Mouse (Mus musculus) megakaryocyte-erythroid progenitor cell, adult 5-6 weeks (primary cell): ENCODE results near the gene Plekhd1. TPM values are rescaled to one million over a fixed set of nuclear protein-coding genes. Genes with fewer than 3 reads are reported as not detected.

Experiments
- ATAC-seq: replicated peaks from 2 replicates; pipeline ENCODE4 v1.8.0; 2016; ENCODE audit warnings: mild to moderate bottlenecking, inconsistent platforms; ENCODE audit not compliant: severe bottlenecking, poor library complexity, low FRiP score, low TSS enrichment
- total RNA-seq, 2 experiments: library from RNA; stranded (forward) in 1 of 2; stranded (reverse) in 1 of 2; fragments of 200-1000, 215-1000 nt in 1 of 2; fragments of >200 nt in 1 of 2; fragmentation: Nextera tagmentation in 1 of 2; gene quantifications; 2 replicates each; pipeline ENCODE4 v1.2.3; 2014 to 2017

The Plekhd1 gene
- total RNA-seq, 2 experiments from 2014 or later: not detected

DNA sequence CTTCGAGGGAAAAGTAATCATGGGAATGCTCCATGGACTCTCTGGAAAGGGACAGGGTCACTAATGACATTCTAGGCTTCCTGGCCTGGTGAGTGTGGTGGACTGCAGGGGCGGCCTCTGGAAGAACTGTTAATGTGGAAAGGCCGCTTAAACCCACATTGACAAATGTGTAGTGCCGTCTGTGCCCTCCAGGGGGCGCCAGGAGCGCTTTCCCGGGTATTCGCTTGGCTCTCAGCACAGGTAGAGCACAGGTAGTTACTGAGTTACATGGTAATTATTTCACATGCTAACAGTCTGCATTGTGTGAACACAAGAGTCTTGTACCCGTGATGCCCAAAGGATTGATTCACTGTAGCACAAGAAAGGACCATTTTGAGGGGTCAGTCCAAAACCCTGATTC lies 47.1 kb downstream of the Plekhd1 start:
- 0 out of 2 replicates have a peak, but pooled peaks have one; percentile 43 for ATAC-seq

DNA sequence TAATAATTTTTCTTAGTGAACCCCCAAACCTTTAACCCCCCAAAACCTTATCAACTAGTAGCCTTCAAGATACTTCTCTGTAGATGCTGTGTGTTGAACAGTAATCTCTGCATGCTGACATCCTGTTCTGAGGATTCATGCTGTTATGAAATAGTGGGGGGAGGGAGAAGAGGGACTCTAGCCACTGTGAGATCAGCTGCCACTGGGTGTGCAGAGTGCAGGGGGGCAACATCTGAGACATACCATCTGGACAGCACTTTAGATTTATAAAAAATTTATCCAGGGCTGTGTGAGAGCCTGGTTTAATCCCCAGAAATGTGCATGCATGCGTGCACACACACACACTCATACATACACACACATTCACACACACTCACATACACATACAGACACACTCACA lies 52.2 kb downstream of the Plekhd1 start:
- no peak for ATAC-seq

DNA sequence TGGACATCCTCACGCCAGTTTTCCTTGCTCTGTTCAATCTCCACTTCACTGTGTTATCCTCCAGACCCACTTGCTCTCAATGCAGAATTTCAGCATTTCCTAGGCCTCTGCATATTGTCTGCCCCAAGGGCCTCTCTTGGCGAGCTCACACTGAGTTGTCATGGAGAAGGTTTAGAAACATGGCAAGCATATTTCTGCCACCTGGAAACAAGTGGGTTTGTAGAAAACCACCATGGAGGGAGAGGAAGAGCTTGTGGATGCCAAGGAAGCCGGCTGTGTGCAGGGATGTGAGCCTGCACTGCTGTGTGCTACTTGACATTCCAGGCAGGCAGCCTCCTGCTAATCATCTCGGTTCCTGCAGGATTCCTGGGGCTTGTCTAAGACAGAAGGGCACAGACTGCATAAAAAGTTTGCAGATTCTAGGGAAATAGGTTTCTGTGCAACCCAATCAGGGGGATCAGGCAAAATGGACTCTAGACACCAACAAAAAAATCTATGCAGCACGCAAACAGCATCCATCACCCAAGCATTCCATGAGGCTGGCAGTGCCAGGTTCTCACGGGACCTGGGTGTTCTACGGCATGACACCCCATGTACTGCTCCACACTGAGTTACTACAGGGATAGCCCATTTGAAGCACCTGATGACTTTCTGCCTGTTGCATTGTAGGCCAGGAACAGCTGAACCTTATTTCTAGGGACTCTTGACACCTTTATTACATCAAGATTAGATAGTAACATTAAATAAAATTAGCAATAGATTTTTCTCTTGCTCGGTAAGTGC lies 53.8 kb downstream of the Plekhd1 start:
- ATAC-seq: no peak

DNA sequence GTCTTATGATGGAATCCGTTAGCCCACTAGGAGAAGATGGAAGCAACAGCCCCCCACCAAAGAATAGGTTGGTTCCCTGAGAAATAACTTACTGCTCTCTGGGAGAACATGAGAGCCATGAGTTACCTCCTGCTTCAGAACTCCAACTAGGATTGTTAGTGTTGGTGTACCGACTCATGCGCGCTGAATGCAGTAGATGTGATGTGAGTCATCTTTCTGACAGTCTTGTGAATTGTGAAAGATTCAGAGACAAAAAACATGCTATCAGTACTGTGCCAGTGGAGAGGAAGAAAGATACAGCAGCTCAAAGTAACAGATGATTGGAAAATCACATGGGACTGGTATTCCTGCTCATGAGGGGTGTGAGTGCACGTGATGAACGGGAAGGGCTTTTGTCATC lies 59.2 kb downstream of the Plekhd1 start:
- no peak for ATAC-seq

DNA sequence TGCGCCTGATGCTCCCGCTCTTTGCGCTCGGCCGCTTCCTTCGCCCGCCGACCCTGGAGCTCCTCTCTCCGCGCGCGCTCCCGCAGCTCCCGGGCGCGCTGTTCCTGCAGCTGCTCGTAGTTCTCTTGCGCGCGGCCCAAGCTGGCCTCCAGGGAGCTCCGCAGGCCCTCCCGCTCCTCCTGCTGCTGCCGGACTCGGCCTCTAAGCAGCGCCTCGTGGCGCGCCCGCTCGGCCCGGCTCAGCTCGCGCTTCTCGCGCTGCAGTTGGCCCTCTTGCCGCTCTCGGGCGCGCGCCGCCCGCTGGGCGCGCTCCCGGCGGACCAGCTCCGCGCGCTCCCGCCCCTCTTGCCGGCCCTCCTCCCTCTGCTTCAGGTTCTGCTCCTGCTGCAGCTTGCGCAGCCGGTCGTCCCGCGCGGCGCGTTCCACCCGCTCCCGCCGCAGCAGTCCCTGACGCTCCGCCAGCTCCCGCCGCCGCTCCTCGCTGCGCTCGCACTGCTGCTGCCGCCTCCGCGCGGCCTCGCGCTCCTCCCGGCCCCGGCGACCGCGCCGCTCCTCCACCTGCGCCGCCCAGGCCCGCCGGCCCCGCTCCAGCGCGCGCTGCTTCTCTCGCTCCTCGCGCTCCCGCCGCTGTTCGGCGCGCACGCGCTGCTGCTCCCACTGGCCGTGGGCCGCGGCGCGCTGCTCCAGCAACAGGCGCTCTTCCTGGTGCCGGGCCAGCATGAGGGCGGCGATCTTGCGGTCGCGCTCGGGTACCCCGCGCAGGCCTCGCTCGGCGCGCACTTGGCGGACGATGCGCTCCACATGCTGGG lies 65.6 kb downstream of the Plekhd1 start:
- no peak for ATAC-seq

DNA sequence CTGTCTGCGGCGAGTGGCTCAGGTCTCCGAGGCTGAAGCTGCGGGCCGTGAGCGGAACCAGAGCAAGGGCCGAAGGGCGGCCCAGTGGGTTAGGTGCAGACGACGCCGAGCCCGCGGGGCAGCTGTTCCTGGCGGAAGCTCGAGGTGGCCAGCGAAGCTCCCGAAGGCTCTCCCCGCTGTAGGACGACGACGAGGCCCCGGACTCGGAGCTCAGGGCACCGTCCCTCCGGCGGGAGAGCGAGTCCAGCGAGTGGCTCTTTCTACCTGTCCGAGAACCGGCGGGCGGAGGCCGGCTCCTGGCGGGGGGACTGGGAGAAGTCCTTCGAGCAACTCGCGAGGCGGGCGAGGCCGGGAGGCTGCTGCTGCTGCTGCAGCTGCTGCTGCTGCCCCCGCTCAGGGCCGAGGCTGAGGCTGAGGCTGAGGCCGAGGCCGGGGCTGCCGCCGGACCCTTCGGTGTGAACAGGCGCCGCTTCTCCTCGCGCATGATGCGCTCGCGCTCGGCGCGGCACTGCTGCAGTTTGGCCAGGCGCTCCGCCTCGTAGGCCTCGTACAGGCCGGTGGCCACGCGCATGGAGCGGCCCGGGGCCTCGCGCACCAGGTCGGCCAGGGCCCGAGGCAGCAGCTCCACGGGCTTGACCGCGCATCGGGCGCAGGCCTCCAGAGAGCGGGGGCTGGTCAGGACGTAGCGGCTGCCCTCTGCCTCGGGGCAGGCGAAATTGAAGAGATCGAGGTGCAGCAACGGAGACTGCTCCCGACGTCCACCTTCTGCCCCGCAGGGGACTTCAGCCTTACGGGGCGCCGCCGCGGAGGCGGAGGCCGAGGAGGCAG lies 66.4 kb downstream of the Plekhd1 start:
- ATAC-seq: no peak

DNA sequence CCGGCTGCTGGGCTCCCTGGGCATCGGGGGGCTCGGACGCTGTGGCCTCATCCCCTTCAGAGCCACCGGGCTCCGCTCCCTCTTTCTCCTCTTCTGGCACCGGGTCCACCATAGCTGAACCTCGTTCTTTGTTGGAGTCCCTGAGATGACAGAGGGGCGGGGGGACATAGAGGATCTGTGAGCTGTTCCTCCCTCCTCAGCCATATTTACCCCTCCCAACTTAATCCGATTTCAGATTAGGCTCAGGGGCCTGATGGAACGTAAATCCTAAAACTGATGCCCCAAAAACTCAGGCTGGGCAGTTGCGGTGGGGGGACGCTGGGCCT lies 67.0 kb downstream of the Plekhd1 start:
- no peak for ATAC-seq

DNA sequence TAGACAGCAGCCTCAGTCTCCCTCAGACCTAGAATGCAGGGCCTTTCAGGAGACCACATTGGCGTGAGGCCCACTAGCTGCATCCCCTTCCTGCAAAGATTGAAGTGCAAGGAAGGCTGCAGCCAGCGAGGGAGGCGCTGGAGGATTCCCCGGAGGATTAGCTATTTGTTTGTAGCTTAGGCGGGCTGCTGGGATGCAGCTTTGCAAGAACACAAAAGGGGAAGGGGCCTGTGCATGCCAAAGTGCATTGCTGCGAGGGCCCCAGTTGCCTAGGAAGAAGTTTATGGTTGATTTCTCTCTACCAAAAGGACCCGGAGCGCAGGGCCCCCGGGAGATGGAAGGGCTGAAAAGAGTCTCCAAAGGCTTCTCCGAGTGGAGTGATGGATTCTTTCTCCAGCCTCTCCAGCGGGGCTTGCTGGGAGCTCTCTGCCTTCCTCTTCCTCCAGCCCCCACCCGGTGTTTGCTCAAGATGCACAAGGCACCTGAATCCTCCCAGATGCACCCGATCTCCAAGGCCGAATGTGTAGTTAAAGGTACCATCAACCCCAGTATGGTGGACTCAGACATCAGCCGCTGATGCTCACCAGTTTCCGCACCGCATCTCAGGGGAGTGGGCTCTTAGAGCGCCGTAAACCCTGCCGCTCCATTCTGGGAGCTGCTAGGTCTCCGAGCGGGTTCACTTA lies 67.5 kb downstream of the Plekhd1 start:
- ATAC-seq: no peak

DNA sequence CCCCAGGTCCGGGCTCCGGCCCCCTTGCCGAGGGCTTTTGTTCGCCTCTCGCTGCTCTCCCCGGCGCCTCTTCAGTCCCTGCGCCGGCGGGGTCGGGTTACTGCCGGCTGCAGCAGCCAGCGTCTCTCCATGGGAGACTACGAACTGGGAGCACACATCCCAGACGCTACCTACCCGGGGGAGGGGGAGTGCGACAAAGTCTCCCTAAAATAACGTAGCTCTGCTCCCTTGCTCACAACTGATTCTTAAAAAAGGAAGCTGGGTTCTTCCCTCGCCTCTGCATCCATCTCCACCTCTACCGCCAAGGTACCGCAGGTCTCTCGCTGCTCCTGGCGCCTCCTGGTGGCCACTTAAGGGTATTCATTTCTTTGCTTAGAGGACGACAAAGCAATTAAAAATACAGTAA lies 68.0 kb downstream of the Plekhd1 start, which contains the start of gene Ccdc177:
TSS of gene Ccdc177 (minus strand) at position 292 of the 406 bp plus-strand sequence.
- peak; percentile 86 for ATAC-seq

DNA sequence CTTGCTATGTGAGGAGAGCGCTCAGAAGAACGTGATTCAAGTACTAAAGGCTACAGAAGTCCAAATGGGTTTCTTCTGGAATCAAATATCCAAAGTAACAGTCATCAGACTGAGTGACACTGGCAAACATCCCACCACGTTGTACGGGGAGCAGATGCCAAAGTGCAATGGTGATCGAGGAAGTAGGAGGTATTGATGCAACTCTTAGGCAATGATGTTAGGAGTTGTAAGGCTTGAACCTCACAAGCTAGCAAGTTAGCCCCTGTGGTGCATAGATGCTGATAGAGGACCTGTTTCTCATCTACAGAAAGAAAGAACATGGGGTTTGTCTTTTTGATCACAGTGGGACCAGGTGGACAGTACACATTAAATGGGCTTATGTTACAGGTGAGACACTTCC lies 70.6 kb downstream of the Plekhd1 start:
- no peak for ATAC-seq

DNA sequence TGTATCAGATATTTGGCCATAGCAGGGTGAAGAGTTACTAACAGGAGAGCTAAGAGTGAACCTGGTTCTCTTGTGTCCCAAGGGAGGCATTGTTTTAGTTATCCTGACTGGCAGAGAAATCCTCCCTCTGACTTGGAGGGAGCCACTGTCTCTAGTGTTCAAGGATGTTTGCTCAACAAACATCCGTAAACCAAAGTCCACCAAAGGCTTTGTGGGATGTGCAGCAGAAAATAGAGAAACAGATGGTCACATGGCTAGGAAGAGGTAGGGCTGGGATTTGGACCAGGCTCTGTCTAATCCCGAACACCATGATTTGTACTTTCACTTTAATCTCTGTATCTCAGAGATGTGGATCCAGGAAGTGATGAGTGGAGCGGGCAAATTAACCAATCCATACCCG lies 71.7 kb downstream of the Plekhd1 start:
- no peak for ATAC-seq

DNA sequence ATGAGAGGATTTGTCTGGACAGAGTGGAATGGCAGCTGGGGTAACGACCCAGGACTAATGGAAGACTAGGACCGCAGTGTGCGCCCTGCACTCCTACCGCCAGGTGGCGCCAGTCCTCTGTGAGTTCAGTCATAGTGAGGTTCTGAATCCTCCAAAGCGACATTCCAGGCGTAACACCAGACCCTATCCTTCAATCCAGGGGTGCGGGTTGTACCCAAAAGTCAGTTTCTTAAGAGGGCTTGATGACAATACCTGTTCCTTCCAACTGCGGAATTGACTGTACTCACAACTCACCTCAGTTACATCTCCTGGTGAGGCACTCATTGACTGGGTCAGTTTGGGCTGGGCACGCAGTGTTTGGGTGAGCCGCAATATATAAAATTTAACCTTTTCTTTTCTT lies 77.3 kb downstream of the Plekhd1 start:
- ATAC-seq: peak; percentile 83

Other genes with a start within 250 kb of the Plekhd1 start
- gene Exd2, start 229.5 kb upstream of the Plekhd1 start, total RNA-seq (2014; fragmentation: Nextera tagmentation): 22.3 and 33.2 TPM in 2 replicates
- 11.0 and 13.7 TPM in 2 replicates for gene Exd2, start 229.5 kb upstream of the Plekhd1 start, total RNA-seq (2017)
- gene Galnt16, start 174.3 kb upstream of the Plekhd1 start, total RNA-seq (2014; fragmentation: Nextera tagmentation): not detected in 2 replicates
- gene Galnt16, start 174.3 kb upstream of the Plekhd1 start, total RNA-seq (2017): not detected in 2 replicates
- gene Slc39a9, start 48.7 kb upstream of the Plekhd1 start, total RNA-seq (2014; fragmentation: Nextera tagmentation): 19.6 and 28.4 TPM in 2 replicates
- gene Slc39a9, start 48.7 kb upstream of the Plekhd1 start, total RNA-seq (2017): 12.7 and 17.5 TPM in 2 replicates
- 140 and 158 TPM in 2 replicates for gene Erh, start 48.2 kb upstream of the Plekhd1 start, total RNA-seq (2014; fragmentation: Nextera tagmentation)
- gene Erh, start 48.2 kb upstream of the Plekhd1 start, total RNA-seq (2017): 103 and 142 TPM in 2 replicates
- gene Ccdc177, start 68.1 kb downstream of the Plekhd1 start, total RNA-seq (2014; fragmentation: Nextera tagmentation): not detected in 2 replicates
- not detected in 2 replicates for gene Ccdc177, start 68.1 kb downstream of the Plekhd1 start, total RNA-seq (2017)
- gene Susd6, start 97.9 kb downstream of the Plekhd1 start, total RNA-seq (2014; fragmentation: Nextera tagmentation): 26.0 and 27.0 TPM in 2 replicates
- gene Susd6, start 97.9 kb downstream of the Plekhd1 start, total RNA-seq (2017): 17.3 and 26.4 TPM in 2 replicates